ENCODE assay signal across 31 mouse cellular contexts in genomic region chr17:68461471-68461870, GRCm38 (mm10).
"Had no signal": no experiment of that assay in that cellular context is flagged by ENCODE, and none has a peak within 500 bp of the region (broad histone marks: within the 10 kb centered on the region; RNA-seq: fewer than 3 reads in every experiment).

No protein-coding gene starts in this region.

- H3K4me1 ChIP-seq: limb, embryonic 10.5 days; limb, embryonic 12.5 days; limb, embryonic 13.5 days; limb, embryonic 15.5 days; liver, embryonic 12.5 days; liver, embryonic 13.5 days; liver, embryonic 15.5 days; lung, embryonic 15.5 days; megakaryocyte, embryonic 14.5 days; midbrain, embryonic 10.5 days; midbrain, embryonic 12.5 days; midbrain, embryonic 13.5 days; midbrain, embryonic 15.5 days had no signal

- DNase-seq: left cerebral cortex, postnatal 4 days; liver; liver, embryonic 13.5 days; liver, postnatal 0 days; lung, adult 18-20 months; lung, adult 2 months; lung, embryonic 14.5 days; lung, postnatal 10 days; lung, postnatal 14 days; lung, postnatal 36 days; lung, postnatal 4 days; midbrain, embryonic 14.5 days had no signal

- ATAC-seq: liver, embryonic 12.5 days; liver, postnatal 0 days; midbrain, embryonic 13.5 days; midbrain, embryonic 15.5 days; midbrain, embryonic 16.5 days had no signal

- H3K36me3 ChIP-seq: limb, embryonic 10.5 days; limb, embryonic 12.5 days; limb, embryonic 13.5 days; limb, embryonic 15.5 days; liver, embryonic 12.5 days; liver, embryonic 13.5 days; liver, embryonic 15.5 days; lung, embryonic 15.5 days; midbrain, embryonic 10.5 days; midbrain, embryonic 12.5 days; midbrain, embryonic 13.5 days; midbrain, embryonic 15.5 days had no signal

- H3K9me3 ChIP-seq: limb, embryonic 10.5 days; limb, embryonic 12.5 days; limb, embryonic 13.5 days; limb, embryonic 15.5 days; liver, embryonic 12.5 days; liver, embryonic 13.5 days; liver, embryonic 15.5 days; lung, embryonic 15.5 days; midbrain, embryonic 10.5 days; midbrain, embryonic 12.5 days; midbrain, embryonic 13.5 days; midbrain, embryonic 15.5 days had no signal

- H3K4me3 ChIP-seq: left cerebral cortex, adult 2 months; limb, embryonic 10.5 days; limb, embryonic 12.5 days; limb, embryonic 13.5 days; limb, embryonic 15.5 days; liver, embryonic 12.5 days; liver, embryonic 13.5 days; liver, embryonic 15.5 days; lung, embryonic 15.5 days; megakaryocyte, embryonic 14.5 days; midbrain, embryonic 10.5 days; midbrain, embryonic 12.5 days; midbrain, embryonic 13.5 days; midbrain, embryonic 15.5 days; myocyte had no signal

- H3K9ac ChIP-seq: limb, embryonic 12.5 days; limb, embryonic 13.5 days; limb, embryonic 15.5 days; liver, embryonic 12.5 days; liver, embryonic 13.5 days; liver, embryonic 14.5 days; liver, embryonic 15.5 days; liver, postnatal 0 days; lung, embryonic 14.5 days; lung, embryonic 15.5 days; midbrain, embryonic 12.5 days; midbrain, embryonic 13.5 days; midbrain, embryonic 15.5 days had no signal

- H3K27me3 ChIP-seq: limb, embryonic 12.5 days; limb, embryonic 13.5 days; limb, embryonic 15.5 days; liver, embryonic 12.5 days; liver, embryonic 13.5 days; liver, embryonic 15.5 days; lung, embryonic 15.5 days; megakaryocyte, embryonic 14.5 days; midbrain, embryonic 12.5 days; midbrain, embryonic 13.5 days; midbrain, embryonic 15.5 days had no signal

- H3K27ac ChIP-seq: left cerebral cortex, adult 2 months; limb, embryonic 10.5 days; limb, embryonic 12.5 days; limb, embryonic 13.5 days; limb, embryonic 15.5 days; liver, embryonic 12.5 days; liver, embryonic 13.5 days; liver, embryonic 14.5 days; liver, embryonic 15.5 days; lung, embryonic 15.5 days; macrophage; midbrain, embryonic 10.5 days; midbrain, embryonic 12.5 days; midbrain, embryonic 13.5 days; midbrain, embryonic 15.5 days had no signal

- H3K4me2 ChIP-seq: limb, embryonic 12.5 days; limb, embryonic 13.5 days; limb, embryonic 15.5 days; liver, embryonic 11.5 days; liver, embryonic 12.5 days; liver, embryonic 13.5 days; liver, embryonic 15.5 days; lung, embryonic 14.5 days; lung, embryonic 15.5 days; midbrain, embryonic 11.5 days; midbrain, embryonic 12.5 days; midbrain, embryonic 13.5 days; midbrain, embryonic 15.5 days had no signal
